Mouse (Mus musculus): ENCODE measurements around the gene Defb43.

- no peak for TF ChIP-seq CTCF (IDR thresholded peaks at IDR 0.05; ENCODE audit: low read depth)
- TF ChIP-seq EP300 (optimal IDR thresholded peaks at IDR 0.05): no peak
Observed at GRCm38 (mm10) chr14:62991271-62991670, 20.3 kb upstream of the Defb43 start.

Data from stomach, postnatal 0 days (tissue).